Mouse (Mus musculus) cerebellum, adult 8-10 months (tissue): ENCODE data around the gene Commd7.
A peak's percentile ranks its signal among the peaks of the same experiment; 100 is the strongest.

Source experiments
- DNase-seq: peaks from one replicate; pipeline ENCODE4 v3.0.0; 2022

The Commd7 gene

GRCm38 (mm10) chr2:153618889-153619288 lies 13.7 kb downstream of the Commd7 start:
- DNase-seq, result no peak

GRCm38 (mm10) chr2:153618439-153618838 lies 14.1 kb downstream of the Commd7 start:
- DNase-seq, result no peak

- no peak for DNase-seq
Measured at GRCm38 (mm10) chr2:153616893-153617292, 15.7 kb downstream of the Commd7 start.

GRCm38 (mm10) chr2:153612594-153613281 lies 19.8 kb downstream of the Commd7 start:
- DNase-seq, result no peak

GRCm38 (mm10) chr2:153611743-153612142 lies 20.8 kb downstream of the Commd7 start:
- no peak for DNase-seq

GRCm38 (mm10) chr2:153611241-153611630 lies 21.3 kb downstream of the Commd7 start:
- DNase-seq, result no peak

- no peak for DNase-seq
Measured at GRCm38 (mm10) chr2:153610426-153611240, 21.9 kb downstream of the Commd7 start.

- peak; percentile 94 for DNase-seq
Measured at GRCm38 (mm10) chr2:153609548-153609947, 23.0 kb downstream of the Commd7 start.

- DNase-seq, result no peak
Measured at GRCm38 (mm10) chr2:153609058-153609457, 23.5 kb downstream of the Commd7 start.

GRCm38 (mm10) chr2:153607870-153608515 lies 24.6 kb downstream of the Commd7 start:
- DNase-seq, result peak; percentile 82

GRCm38 (mm10) chr2:153606421-153606820 lies 26.2 kb downstream of the Commd7 start:
- no peak for DNase-seq

GRCm38 (mm10) chr2:153603724-153604123 lies 28.9 kb downstream of the Commd7 start:
- no peak for DNase-seq

- DNase-seq, result no peak
Measured at GRCm38 (mm10) chr2:153600667-153601648, 31.6 kb downstream of the Commd7 start.

GRCm38 (mm10) chr2:153600021-153600666 lies 32.4 kb downstream of the Commd7 start:
- DNase-seq, result peak; percentile 33

GRCm38 (mm10) chr2:153597626-153598025 lies 35.0 kb downstream of the Commd7 start:
- DNase-seq, result no peak

GRCm38 (mm10) chr2:153597014-153597413 lies 35.6 kb downstream of the Commd7 start:
- no peak for DNase-seq

- no peak for DNase-seq
Measured at GRCm38 (mm10) chr2:153594998-153595397, 37.6 kb downstream of the Commd7 start.

GRCm38 (mm10) chr2:153593186-153593585 lies 39.4 kb downstream of the Commd7 start:
- peak; percentile 89 for DNase-seq

GRCm38 (mm10) chr2:153592056-153593014 lies 40.2 kb downstream of the Commd7 start:
- peak; percentile 47 for DNase-seq

GRCm38 (mm10) chr2:153586515-153587174 lies 45.9 kb downstream of the Commd7 start:
- DNase-seq, result peak; percentile 87
